Mouse (Mus musculus) layer of hippocampus, adult 9-11 months (tissue): ENCODE measurements around the gene Gck.

Experiments
- DNase-seq: peaks from one replicate; pipeline ENCODE4 v3.0.0; 2022

Gck gene

DNA sequence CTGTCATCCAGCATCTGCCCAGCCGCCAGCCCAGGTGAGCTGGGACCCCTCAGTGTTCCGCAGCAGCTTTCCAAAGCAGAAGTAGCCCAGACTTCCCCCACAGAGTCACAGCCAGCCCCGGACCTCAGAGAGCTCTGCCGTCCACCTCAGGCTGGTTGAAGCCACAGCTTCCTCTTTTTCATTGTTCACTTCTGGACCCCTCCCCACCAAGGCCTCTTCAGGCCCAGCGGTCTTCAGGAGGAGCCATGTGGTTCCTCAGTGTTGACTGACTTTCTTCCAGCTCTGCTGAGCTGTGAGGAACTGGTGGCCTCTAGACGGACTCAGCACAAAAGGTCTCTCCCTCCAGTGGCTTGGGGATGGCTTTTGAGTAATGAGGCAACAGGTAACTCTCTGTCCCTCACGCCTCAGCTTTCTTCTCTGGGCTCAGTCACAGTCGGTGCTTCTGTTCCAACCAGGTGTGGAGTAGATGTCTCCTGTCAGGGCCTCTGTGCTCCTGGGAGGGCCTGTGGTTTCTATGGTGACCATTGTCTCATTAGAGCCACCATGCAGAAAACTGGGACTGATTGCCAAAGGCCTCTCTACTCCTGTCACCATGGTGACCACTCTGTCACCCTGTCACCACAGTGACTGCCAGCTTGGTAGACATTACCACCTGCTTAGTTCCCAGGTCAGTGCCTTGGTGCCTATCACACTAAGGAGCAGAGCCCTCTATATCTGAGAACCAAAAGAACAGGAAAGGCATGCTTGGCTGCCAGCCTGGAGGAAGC, at the start of gene Gck:
Gck (minus strand) TSS at position 496 of the 767 bp plus-strand sequence.
- DNase-seq = no peak

DNA sequence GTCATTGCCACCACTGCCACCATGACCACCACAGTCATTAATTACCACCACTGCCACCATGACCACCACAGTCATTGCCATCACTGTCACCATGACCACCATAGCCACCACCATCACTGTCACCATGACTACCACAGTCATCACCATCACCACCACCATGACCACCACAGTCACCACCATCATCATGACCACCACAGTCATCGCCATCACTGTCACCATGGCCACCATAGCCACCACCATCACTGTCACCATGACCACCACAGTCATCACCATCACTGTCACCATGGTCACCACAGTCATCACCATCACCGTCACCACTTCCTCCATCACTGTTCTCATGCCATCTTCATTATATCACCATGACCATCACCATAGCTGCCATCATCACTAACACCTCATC, 48.6 kb upstream of the Gck start:
- no peak for DNase-seq

DNA sequence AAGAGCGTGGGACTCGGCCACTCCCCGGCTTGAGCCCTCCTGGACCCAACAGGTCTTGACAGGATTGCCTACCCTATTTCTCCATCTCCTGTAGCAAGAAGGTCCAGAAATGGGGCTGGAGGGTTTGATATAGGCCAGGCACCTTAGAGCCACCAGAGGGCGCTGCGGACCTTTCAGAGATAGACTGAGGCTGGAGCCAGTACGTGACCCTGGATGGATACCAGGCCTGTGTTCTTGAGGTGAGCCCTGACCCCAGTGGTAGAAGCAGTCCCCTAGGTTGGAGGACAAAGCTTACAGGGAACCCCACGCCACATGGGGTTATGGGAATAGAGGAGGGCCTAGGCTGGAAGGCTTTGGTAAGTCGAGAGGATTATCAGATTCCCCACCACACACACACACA, 46.1 kb upstream of the Gck start:
- peak; percentile 75 for DNase-seq

DNA sequence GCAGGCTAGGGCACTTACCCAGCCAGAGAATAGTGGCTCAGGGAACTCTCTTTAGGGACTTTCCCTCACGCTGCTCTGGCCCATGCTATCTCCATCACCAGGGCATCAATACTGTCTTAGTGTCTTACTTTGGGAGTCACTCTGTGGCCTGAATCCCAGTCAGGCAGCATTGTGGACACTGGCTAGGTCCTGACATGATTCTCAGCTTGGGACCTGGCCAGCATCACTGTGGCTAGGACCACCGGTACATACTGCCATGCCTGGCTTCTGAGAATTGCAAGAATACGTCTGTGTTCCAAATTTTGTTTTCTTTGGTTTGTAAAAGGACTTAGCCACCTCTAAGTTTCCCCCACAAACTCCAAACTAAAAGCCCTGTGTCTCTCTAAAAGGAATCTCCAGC, 45.0 kb upstream of the Gck start:
- no peak for DNase-seq

DNA sequence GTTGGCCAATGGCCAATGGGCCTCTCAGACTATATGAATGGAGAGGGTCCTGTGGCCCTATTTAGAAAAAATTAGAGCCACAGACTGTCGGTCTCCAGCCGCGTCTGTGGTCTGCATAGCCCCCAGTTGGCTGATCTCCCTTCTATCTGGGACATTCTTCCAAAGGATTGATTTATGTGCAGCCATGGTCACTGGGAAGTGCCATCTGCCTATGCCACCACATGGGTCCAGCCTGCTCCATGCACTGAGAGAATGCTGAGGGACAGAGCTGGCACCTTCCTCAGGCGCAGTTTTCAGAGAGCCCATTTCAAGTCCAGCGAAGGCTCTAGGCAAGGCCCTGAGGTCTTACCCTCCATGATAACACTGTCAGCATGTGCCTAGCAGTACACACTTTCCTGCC, 44.3 kb upstream of the Gck start:
- DNase-seq = no peak

DNA sequence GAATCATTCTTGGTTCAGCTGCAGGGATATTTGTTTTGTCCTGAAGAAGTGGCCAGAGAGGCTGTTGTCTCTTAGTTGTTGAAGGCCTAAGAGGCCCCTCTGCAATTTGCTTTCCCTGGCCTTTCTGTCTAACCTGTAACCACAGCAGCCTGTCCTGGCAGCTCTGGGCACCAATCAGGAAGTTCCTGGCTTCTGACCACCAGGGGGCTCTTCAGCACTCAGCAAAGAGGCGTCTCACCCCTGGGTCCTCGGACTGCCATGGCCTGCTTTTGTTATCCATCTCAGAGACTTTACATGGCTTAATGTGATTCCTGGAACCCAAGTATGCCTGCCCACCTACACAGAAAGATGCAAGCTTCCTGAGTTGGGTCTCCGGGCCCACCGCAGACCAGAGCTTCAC, 41.0 kb upstream of the Gck start:
- no peak for DNase-seq

DNA sequence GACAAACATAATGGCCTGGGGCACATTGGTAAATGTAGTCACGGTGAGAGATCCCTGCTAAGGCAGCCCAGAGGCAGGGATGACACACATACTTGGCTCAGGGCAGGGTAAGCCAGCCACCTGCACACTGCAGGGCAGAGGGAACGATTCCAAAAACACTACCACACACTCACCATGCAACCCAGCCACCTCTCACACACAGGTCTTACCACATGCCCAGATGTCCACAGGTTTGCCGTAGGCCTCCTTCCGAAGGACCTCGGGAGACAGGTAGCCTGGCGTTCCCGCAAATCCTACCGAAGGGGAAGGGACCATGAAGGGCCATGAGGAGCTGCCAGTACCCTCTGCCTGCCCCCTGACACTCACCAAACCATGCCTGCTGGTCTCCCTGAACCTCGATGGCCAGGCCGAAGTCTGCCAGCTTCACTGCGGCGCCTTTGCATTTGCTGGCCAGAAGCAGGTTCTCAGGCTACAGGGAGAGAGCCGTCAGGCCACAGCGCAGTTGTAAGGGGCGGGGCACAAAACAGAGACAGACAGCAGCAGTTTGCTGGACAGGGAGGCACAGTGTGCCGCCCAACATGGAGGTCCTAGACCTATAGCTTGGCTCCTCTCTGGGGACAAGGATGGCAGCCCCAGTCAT, 40.2 kb upstream of the Gck start:
- DNase-seq = no peak

DNA sequence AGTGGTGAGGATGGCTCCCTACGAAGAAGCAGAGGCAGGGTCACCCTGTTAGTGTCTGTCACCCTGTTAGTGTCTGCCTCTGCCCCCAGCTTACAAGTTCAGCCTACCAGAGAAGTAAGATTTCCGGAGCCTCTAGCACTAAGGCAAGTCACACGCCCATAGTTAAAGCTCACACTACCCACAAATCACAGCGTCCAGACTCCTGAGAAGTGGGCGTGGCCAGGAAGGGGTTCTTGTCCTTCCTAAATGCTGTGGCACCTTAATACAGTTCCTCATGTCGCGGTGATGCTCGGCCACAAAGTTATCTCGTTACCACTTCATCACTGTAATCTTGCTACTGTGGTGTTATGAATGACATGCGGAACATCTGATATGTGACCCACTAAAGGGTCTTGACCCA, 38.2 kb upstream of the Gck start:
- no peak for DNase-seq

DNA sequence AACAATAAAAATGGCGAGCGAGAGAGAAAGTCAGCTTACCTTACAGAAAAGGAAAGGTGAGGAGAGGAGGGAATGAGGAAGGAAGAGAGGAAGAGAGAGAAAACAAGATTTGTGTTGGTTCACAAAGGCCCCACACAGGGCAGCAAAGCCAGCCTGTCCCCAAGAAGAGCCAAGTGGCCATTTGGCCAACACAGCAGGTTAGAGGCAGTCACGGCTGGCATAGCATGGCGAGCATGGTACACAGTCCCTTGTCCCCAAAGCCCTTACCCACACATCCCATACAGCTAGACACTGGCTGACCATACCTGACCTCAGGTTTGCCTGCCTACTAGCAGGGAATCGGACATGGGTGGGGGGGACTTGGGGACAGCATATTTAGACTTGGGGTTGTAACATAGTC, 33.7 kb upstream of the Gck start:
- no peak for DNase-seq

DNA sequence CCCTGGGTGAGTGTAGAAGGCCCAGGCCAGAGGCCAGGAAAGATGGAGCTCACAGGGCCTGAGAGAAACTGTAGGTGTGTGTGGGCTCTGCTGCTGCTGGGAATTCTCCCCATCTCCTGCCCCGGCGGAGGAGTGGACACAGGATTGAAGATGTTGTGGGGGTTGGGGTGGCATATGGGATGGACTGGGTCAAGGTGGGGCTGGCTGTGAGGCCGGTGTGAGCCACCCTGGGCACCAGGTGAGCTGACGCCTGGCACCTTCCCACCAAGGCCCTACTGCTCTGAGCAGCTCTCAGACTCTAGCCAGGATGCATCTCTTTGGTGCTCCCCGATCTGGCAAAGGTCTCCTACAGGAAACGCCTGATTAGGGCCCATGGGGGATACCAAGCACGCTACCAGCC, 31.4 kb upstream of the Gck start:
- no peak for DNase-seq

DNA sequence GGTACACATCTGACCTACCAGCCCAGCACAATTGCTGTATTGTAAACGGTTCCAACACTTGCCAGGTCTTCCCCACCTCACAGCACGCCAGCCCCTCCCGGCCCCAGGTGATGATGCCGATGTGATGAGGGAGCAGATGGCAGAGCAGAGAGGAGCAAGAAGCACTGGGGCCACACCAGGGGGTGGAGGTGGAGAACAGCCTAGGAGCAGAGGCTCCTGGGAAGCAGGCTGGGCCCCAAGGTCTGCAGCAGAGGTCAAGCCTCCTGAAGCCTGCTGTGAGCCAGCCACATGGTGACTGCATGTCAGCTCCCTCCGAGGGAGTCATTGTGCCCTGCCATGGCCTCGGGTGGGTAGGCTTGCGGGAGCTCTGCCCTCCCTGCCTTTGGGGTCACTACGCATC, 30.7 kb upstream of the Gck start:
- DNase-seq = no peak

DNA sequence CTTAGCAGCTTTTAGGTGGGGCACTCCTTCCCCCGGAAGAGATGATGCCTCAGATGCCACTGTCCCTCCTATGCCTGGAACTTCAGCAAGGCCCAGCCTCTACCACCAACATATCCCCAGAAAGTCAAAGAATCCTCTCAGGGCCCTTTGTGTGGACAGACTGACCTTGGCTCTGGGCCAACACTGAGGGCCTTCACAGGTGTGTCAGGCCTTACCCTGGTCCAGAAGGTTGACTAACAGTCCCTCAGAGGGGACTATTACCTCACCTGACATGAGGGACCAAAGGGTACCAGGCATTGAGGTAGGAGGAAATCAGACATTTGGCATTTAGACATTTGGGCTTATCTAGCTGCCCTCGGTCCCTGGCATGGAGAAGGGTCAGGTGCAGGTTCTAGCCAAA, 30.2 kb upstream of the Gck start:
- no peak for DNase-seq

DNA sequence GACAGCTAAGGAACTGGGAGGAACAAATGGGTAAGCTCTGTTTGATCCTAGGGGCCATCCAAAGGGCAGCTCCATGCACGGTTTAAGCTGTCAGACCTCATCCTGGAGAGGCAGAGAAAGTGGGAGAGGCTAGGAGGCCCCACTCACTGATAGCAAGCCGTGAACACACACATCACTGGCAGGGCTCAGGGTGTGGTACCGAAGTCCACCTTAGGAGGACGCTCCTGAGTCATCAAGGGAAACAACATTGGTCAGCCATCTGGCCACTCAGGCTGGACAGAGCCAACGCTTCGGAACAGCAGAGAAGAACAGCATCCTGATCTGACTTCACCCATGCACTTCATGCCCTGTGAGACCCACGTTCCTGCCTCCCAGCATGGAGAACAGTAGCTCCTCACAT, 29.2 kb upstream of the Gck start:
- no peak for DNase-seq

DNA sequence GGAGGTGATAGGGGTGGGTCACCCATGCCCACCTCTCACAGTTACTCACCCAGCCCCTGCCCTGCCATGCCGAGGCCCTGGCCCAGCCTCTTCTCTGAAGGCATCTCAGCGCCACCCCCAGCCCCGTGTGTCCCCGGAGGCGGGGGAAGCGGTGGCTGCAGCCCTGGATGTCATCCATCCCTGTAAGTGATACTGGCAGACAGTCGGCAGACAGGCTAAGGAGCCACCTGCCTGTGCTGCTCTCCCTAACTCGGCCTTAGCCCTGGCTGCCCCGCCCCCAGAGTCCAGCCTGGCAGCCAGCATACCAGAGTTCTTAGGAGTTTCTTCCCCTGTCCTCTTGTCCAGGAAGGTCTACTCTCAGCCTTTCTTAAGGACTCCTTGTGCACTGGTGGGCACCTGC, 26.2 kb upstream of the Gck start:
- DNase-seq = no peak

DNA sequence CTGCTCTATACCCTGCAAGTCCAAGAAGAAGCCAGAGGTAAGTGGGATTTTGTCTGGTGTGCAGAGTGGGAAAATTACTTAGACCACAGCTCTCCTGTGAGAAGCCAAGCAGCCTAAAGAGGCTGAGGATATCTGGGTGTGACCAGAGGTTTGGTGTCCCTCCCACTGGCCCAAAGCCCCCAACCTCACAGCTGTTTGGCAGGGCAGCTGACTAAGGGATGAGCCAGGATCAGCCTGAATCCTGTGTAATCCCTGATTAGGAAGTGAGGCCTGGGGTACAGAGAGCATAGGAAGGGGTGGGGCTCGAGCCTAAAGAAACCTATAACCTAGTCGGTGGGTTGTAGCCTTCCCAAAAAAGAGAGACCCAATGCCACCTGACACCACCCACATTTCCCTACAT, 25.2 kb upstream of the Gck start:
- no peak for DNase-seq

DNA sequence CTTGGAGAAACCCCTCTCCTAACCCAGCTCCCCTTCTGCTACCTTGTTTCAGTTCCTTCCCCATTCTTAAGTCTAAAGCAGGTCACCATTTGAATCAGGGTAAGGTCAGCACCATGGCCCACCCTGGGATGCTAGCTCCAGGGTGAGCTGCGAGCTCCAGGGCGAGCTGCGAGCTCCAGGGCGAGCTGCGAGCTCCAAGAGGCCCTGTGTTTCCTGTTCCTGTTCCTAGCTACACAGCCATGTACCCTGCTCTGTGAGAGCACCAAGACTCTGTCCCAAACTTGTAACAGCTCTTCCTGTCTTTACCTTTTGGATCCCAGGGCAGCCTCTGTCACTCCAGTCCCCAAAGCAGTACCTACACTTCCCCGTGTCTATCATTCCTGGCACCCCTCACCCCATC, 24.2 kb upstream of the Gck start:
- DNase-seq = no peak

DNA sequence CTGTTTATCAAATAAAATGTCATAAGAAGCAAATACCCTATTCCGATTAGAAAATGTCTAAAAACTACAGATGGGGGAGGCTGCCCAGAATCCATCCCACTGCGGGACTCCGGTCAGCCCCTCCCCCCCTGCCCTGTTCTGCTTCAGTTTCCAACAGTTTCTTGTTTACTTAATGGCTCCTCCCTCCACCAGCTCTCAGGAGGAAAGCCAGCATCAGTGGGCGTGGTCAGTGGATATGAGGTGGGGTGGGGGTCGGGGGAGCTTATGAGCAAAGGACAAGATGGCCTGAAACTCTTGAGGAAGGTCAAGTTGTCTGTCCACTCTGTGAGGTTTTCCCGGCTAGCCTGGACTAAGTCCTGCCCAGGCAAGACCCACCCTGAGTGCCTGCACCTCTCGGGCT, 23.3 kb upstream of the Gck start:
- no peak for DNase-seq

DNA sequence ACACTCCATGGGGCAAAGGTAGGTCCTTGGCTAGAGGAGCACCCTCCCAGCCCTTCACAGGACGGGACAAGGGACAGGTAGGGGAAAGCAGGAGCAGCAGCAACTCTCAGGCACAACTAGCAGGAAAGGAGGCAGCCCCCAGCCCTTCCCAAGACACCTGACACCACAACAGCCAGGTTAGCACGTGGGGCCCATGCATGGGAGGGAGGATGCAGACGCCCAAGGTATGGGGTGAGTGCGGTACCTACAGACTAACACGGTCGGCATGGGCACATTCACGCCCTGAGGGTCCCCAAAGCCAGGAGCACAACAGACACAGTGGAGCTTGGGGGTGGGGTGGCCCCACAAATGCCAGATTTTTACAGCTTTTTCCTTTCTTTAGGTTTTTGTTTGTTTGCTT, 21.3 kb upstream of the Gck start:
- no peak for DNase-seq

DNA sequence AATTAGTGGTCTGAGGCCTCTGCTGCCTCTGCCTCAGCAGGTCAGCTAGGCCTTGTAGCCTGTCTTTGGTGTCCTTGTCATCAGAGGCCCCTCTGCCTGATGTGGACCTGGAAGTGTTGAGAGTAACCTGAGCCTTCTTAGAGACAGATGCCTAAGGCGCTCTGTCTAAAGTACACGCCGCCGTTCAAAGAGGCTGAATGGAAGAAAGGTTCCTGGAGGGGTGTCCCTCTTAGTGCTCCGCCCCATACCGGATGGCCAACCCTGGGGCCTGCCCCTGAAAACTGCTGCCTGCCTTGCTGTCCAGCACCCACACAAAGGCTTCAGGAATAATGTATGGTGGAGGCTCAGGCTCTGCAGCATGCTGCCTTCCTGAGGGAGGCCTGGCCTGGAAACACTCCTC, 18.3 kb upstream of the Gck start:
- DNase-seq = no peak

DNA sequence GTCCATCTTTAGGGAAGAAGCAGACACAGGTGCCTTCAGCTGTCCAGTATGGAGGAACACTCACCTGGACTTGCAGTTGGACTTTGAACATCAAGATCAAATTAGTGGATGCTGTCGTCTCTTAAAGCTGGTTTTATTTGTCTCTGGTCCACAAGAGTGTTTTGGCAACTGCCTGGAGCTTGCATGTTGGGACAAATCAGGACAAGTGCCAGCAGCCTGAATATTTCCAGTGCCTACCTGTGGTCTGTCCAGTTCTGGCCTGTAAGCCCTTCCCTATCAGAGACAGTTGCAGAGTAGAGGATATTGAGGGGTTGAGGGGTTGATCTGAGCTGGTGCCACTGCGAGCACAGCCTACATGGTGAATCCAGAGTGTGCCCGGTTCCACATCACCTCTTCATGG, 16.9 kb upstream of the Gck start:
- no peak for DNase-seq

DNA sequence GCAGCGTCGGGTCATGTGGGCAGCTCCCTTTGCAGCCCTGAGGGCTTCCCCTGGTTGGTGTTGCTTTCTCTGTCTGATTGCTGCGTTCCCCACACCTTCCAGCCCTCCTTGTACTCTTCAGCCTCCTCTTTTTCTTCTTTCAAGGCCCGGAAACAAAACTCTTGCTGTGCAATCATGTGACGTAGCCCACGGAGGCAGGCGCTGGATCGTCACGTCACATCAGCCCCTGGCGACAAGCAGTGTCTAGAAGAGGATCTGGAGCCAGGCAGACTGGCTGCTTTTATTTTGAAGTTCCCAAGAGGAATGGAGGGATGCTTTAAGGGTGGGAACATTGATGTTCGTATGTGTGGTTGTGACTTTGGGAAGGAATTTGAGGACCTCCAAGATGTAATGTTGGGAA, 16.0 kb upstream of the Gck start:
- DNase-seq = no peak

DNA sequence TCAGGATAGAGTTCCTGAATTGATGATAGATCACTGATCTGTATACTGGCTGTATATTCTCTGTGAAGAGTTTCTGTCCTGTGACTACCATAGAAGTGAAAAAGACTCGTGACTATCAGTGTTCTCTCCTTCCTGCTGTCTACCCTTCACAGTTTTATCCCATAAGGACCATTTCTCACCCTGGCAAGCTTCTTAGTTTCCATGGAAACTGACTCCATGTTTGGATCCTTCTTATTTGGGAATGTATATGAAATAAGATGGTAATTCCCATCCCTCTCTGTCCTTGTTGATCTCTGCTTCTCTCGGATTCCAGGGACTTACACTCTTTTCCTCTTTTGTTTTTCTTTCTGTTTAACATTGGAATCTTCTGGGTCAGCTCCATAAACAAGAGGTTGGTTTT, 10.2 kb upstream of the Gck start:
- no peak for DNase-seq

DNA sequence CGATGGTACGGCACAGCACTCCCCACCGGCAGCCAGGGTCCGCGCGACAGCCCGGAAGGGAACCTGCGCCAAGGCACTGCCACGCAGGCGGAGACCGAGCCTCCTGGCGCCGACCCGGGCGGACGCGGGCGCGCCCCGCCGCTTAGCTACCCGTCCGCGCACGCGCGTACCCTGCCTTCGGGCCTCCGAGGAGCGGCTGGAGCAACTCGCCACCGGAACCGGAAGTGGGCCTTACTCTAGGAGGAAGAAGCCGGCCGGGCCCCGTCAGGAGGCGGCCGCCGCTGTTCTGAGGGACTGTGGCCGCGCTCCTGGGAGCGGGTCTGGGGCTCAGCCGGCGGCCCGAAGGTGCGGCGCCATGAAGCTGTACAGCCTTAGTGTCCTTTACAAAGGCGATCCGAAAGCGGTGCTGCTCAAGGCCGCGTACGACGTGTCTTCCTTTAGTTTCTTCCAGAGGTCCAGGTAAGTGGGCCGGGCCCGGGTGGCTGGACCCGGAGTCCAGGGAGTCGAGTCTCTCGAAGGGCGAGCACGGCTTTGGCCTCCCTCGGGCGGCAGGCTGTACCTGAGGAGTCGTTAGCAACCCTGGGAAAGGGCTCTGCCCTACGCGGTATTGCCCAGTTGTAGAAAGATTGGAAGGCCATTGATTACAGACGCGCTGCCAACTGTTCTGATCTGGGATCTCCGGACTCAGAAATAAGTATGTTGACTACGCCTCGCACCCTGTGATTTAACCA, 5.8 kb upstream of the Gck start, which contains the start of gene Ykt6:
Ykt6 (plus strand) TSS at position 148 of the 731 bp plus-strand sequence.
- peak; percentile 96 for DNase-seq

DNA sequence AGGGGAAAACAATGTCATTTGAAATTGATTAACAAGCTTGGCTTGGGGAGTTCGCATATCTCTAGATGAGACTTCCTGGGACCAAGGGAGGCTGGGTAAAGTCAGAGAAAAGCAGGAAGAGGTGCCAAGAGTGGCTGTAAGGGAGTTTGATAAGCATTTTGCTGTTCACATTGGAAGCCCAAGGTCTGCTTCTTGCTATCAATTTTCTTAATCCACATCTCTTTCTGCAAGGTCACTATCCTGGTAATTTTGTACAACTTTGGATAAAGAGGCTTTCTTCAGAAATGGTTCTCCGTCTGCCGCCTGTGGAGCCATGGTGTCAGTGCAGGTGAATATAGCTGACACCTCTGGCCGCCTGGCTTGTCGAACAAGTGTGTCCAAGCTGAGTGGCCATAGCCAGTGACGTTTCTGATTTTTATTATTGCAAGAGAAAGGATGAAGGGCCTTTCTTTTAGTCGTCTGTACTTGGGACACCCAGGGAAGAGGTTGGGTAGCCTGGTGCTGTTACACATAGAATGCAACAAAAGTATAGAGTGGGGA, 5.2 kb upstream of the Gck start:
- no peak for DNase-seq
